In the genomic region with DNA sequence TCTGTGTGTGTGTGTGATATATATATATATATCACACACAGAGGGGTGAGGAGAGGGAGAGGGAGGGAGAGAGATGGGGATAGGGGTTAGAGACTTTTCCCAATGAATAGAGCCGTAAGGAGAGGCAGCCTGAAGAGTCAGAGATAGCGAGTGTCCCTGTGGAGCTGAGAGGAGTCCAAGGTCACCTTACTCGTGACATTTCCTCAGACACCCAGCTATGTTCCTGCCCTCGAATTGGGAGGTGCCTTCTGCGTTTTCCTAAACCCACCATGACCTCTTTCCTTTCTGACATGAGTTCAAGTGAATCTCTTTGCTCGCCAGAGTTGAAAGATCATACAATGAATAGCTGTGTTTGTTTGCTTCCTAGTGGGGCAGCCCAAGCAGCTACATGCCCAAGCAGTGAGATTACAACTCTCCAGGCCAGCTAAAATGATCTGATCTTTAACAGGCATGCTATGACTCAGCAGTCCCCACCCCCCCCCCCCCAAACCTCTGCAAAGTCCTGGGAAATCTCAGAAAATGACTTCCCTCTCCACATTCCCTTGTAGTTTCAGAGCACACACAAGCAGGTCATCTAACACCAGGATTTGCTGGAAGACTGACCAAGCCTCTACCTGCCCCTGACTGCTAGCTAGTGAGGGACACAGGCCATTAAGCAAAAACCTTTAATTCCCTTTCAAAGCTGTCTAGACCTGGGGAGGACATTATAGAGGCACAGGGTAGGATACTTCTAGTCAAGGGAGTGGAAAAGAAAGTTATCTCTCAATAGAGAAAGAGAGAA, we compare ENCODE assay signal across 17 mouse cellular contexts. TPM values are rescaled to one million over a fixed set of nuclear protein-coding genes. Genes with fewer than 3 reads are reported as not detected.
DNase-seq lines count a peak whose midpoint lies in the region; ATAC-seq and TF ChIP-seq lines count a peak whose summit lies in the region.
"Had no signal": no experiment of that assay in that cellular context is flagged by ENCODE, and none has a peak within 500 bp of the region (broad histone marks: within the 10 kb centered on the region; RNA-seq: fewer than 3 reads in every experiment).

No protein-coding gene starts in this region.

- no peak overlapping the region for H3K4me3 ChIP-seq in kidney, embryonic 16.5 days (ENCODE audit: low read length)
- no peak overlapping the region for H3K4me3 ChIP-seq in embryonic facial prominence, embryonic 14.5 days (ENCODE audit: low read depth, low read length)
- H3K4me3 ChIP-seq in stomach, postnatal 0 days (ENCODE audit: low read depth, low read length) = no peak overlapping the region
- H3K4me3 ChIP-seq: embryonic facial prominence, embryonic 13.5 days; forebrain, embryonic 12.5 days; heart, embryonic 13.5 days; midbrain, embryonic 15.5 days had no signal

- TF ChIP-seq CTCF in stomach, postnatal 0 days (IDR thresholded peaks at IDR 0.05; ENCODE audit: low read depth) = no peak

- no peak overlapping the region for H3K9ac ChIP-seq in kidney, embryonic 16.5 days (replicated peaks; ENCODE audit: low read length)
- no peak overlapping the region for H3K9ac ChIP-seq in embryonic facial prominence, embryonic 14.5 days (ENCODE audit: low read depth, low read length)
- no peak overlapping the region for H3K9ac ChIP-seq in stomach, postnatal 0 days (ENCODE audit: low read length)
- H3K9ac ChIP-seq: embryonic facial prominence, embryonic 13.5 days; forebrain, embryonic 12.5 days; heart, embryonic 13.5 days; lung, embryonic 14.5 days; midbrain, embryonic 15.5 days had no signal

- peaks cover 11% of the 10 kb centered on the region for H3K4me1 ChIP-seq in kidney, embryonic 16.5 days (ENCODE audit: insufficient read depth, low read length)
- H3K4me1 ChIP-seq in embryonic facial prominence, embryonic 14.5 days (ENCODE audit: control insufficient read depth, insufficient read depth, low read length) = no peaks in the 10 kb centered on the region
- H3K4me1 ChIP-seq in stomach, postnatal 0 days (replicated peaks; ENCODE audit: control insufficient read depth, insufficient read depth) = no peaks in the 10 kb centered on the region
- H3K4me1 ChIP-seq: embryonic facial prominence, embryonic 13.5 days; forebrain, embryonic 12.5 days; midbrain, embryonic 15.5 days had no signal

- H3K9me3 ChIP-seq in kidney, embryonic 16.5 days (ENCODE audit: low read length) = no peaks in the 10 kb centered on the region
- no peaks in the 10 kb centered on the region for H3K9me3 ChIP-seq in embryonic facial prominence, embryonic 14.5 days (ENCODE audit: control insufficient read depth, low read length)
- no peaks in the 10 kb centered on the region for H3K9me3 ChIP-seq in stomach, postnatal 0 days (ENCODE audit: control insufficient read depth, low read length)
- H3K9me3 ChIP-seq: embryonic facial prominence, embryonic 13.5 days; forebrain, embryonic 12.5 days; heart, embryonic 13.5 days; midbrain, embryonic 15.5 days had no signal

- no peak overlapping the region for H3K4me2 ChIP-seq in kidney, embryonic 16.5 days (replicated peaks; ENCODE audit: low read depth, low read length)
- no peak overlapping the region for H3K4me2 ChIP-seq in embryonic facial prominence, embryonic 14.5 days (ENCODE audit: low read depth, low read length)
- H3K4me2 ChIP-seq in stomach, postnatal 0 days (replicated peaks; ENCODE audit: low read depth) = no peak overlapping the region
- H3K4me2 ChIP-seq: embryonic facial prominence, embryonic 13.5 days; forebrain, embryonic 12.5 days; heart, embryonic 13.5 days; lung, embryonic 14.5 days; midbrain, embryonic 15.5 days had no signal

- DNase-seq in adrenal gland, postnatal 36 days = peak; percentile 13 to 16
- no peak for DNase-seq in adrenal gland, adult 8-10 months
- DNase-seq in kidney, adult 8-10 months = no peak
- DNase-seq in embryonic facial prominence, embryonic 14.5 days (ENCODE audit: low spot score) = peak; percentile 30
- DNase-seq in stomach, postnatal 0 days (ENCODE audit: low spot score) = peak; percentile 36
- DNase-seq in right cerebral cortex, postnatal 4 days = no peak
- DNase-seq: cerebellum, postnatal 36 days; gastrocnemius, postnatal 36 days; kidney, adult 18-20 months; lung, embryonic 14.5 days; right cerebral cortex, postnatal 25 days had no signal

- H3K27me3 ChIP-seq in kidney, embryonic 16.5 days (ENCODE audit: insufficient read depth, low read length) = peaks cover 12% of the 10 kb centered on the region; the same call in 1 of the 2 replicates
- H3K27me3 ChIP-seq in embryonic facial prominence, embryonic 14.5 days (replicated peaks; ENCODE audit: control insufficient read depth, insufficient read depth, low read length) = no peaks in the 10 kb centered on the region
- H3K27me3 ChIP-seq in stomach, postnatal 0 days (ENCODE audit: control insufficient read depth, insufficient read depth, low read length) = no peaks in the 10 kb centered on the region
- H3K27me3 ChIP-seq: embryonic facial prominence, embryonic 13.5 days; forebrain, embryonic 12.5 days; heart, embryonic 13.5 days; midbrain, embryonic 15.5 days had no signal

- ATAC-seq in kidney, embryonic 16.5 days (ENCODE audit: low FRiP score, low TSS enrichment) = peak; percentile 92
- ATAC-seq in embryonic facial prominence, embryonic 14.5 days (ENCODE audit: low read depth) = no peak
- ATAC-seq in stomach, postnatal 0 days (ENCODE audit: low FRiP score, low TSS enrichment) = peak; percentile 49; the same call in 1 of the 2 replicates
- no peak for ATAC-seq in erythroid progenitor cell, adult 5-6 weeks (replicated peaks; ENCODE audit: low FRiP score, poor library complexity, severe bottlenecking)
- ATAC-seq: midbrain, embryonic 15.5 days had no signal

- H3K27ac ChIP-seq in kidney, embryonic 16.5 days (ENCODE audit: low read length) = peak overlapping the region; percentile 51
- H3K27ac ChIP-seq in embryonic facial prominence, embryonic 14.5 days (replicated peaks; ENCODE audit: low read depth, low read length) = no peak overlapping the region
- 0 out of 2 replicates have a peak overlapping the region, but pooled peaks have one; percentile 58 for H3K27ac ChIP-seq in stomach, postnatal 0 days (replicated peaks)
- H3K27ac ChIP-seq: embryonic facial prominence, embryonic 13.5 days; forebrain, embryonic 12.5 days; heart, embryonic 13.5 days; midbrain, embryonic 15.5 days had no signal

- WGBS in kidney, embryonic 16.5 days = 25% methylated on average over 6 of the region's 6 CpGs
- 37% methylated on average over 6 of the region's 6 CpGs for WGBS in embryonic facial prominence, embryonic 14.5 days
- 37% methylated on average over 6 of the region's 6 CpGs for WGBS in stomach, postnatal 0 days

- H3K36me3 ChIP-seq in kidney, embryonic 16.5 days (ENCODE audit: insufficient read depth, low read length) = no peaks in the 10 kb centered on the region
- no peaks in the 10 kb centered on the region for H3K36me3 ChIP-seq in embryonic facial prominence, embryonic 14.5 days (ENCODE audit: control insufficient read depth, insufficient read depth, low read length)
- H3K36me3 ChIP-seq in stomach, postnatal 0 days (ENCODE audit: control insufficient read depth, insufficient read depth, low read length) = no peaks in the 10 kb centered on the region
- H3K36me3 ChIP-seq: embryonic facial prominence, embryonic 13.5 days; forebrain, embryonic 12.5 days; heart, embryonic 13.5 days; midbrain, embryonic 15.5 days had no signal

- TF ChIP-seq EP300 in stomach, postnatal 0 days (optimal IDR thresholded peaks at IDR 0.05) = no peak

RNA-seq across cellular contexts. Expression of a gene that starts 31.7 kb away (rescaled TPM):
- total RNA-seq in adrenal gland, postnatal 36 days (2021) = 10 to 100 TPM; 17.3 to 20.2 TPM
- total RNA-seq in adrenal gland, adult 8-10 months (2022) = 10 to 100 TPM; 19.6 to 37.8 (median 29.9) TPM
- polyA plus RNA-seq in kidney, embryonic 16.5 days (2015; fragmentation: Nextera tagmentation; extraction: Ambion mirVana) = 7.8 and 7.9 TPM in 2 replicates
- polyA plus RNA-seq in embryonic facial prominence, embryonic 14.5 days (2014; fragmentation: Nextera tagmentation; extraction: Ambion mirVana) = 2.3 and 3.4 TPM in 2 replicates
- polyA plus RNA-seq in stomach, postnatal 0 days (2015; fragmentation: Nextera tagmentation; extraction: Ambion mirVana) = 20.9 and 27.3 TPM in 2 replicates
- total RNA-seq in erythroid progenitor cell, adult 5-6 weeks (2015; ENCODE audit: low replicate concordance) = 6.1 and 12.6 TPM in 2 replicates
- total RNA-seq in erythroid progenitor cell, adult 5-6 weeks (2017; ENCODE audit: low replicate concordance) = 3.8 and 4.7 TPM in 2 replicates

Comparison
In these comparisons a context has a peak if more than half of its experiments do, and no peak if none do; other contexts are left out.
1. DNase-seq: peak in adrenal gland, postnatal 36 days (2 of 2), embryonic facial prominence, embryonic 14.5 days (single experiment) and stomach, postnatal 0 days (single experiment); none in adrenal gland, adult 8-10 months (single experiment), kidney, adult 8-10 months (0 of 2) and right cerebral cortex, postnatal 4 days (single experiment).
2. ATAC-seq: peak in kidney, embryonic 16.5 days (single experiment) and stomach, postnatal 0 days (single experiment); none in embryonic facial prominence, embryonic 14.5 days (single experiment) and erythroid progenitor cell, adult 5-6 weeks (single experiment).